Mouse (Mus musculus): ENCODE results near the gene Wipf3.

Wipf3 gene

DNA sequence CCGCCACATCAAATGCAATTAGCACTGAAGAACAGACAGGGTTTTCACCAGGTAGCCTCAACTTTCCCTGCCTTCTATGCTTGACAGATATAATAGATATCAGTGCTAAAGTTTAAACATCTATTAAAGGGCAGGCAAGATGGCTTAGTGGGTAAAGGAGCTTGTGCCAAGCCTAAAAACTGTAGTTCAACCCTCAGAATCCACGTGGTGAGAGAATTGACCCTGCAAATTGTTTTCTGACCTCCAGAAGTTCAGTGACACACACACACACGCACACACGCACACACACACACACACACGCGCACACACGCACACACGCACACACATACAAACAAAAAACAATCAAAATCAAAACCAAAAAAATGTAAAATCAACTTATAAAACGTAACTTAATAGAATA, 2.8 kb downstream of the Wipf3 start:
- no peak for DNase-seq (ENCODE audit: low read depth in 1 of 2, low spot score in 2 of 2)

DNA sequence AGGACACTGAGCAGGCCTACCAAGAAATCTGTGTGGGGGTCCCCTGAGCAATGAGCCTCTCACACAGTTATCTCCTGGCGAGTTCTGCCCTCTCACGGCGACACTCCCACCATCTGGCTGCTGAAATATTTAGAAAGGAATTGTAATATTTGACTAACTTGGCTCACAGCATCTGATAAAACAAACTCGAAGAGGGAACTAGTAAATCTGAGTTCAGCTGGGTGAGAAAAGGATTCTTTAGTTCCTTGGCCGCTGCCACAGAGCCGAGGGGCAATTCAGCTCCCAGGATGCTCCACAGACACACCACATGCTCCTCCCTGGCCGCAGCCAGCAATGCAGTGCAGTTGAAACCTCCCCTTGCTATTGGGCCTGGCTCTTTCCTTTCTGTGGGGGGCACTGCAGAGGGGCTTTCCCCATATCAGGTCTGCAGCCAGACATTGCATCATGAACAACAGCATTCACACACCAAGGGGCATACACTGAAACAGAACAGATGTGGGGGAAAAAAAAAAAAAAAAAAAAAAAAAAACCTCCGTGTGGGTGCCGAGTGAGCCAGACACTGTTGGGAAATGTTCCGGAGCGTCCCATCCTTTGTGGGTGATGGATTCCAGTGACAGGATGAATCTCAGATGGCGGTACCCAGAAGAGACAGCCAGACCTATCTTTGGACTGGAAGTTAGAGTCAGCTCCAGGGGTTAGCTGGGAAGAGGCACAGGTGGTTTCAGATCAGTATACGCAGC, 3.6 kb downstream of the Wipf3 start:
- DNase-seq (ENCODE audit: low read depth in 1 of 2, low spot score in 2 of 2): no peak

- DNase-seq (ENCODE audit: low read depth in 1 of 2, low spot score in 2 of 2): no peak
Measured at GRCm38 (mm10) chr6:54434171-54434570, 4.8 kb downstream of the Wipf3 start.

DNA sequence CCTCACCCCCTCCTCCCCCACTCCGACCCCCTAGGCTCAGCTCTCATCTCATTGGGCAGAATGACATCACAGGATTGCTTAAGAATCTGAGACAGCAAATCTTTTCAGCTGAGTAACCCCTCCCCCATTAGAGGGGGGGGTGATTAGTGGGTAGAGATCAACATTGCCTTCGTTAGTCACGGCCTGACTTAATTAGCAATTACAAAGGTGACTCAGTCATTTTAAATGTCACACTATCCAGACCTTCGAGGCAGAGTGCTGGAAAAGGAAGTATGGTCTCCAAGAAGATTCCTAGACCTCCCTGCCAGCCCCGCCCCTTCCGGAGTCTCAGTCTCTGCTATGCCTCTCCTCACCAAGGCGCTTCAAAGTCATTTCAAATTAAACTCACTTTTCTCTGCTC, 6.3 kb downstream of the Wipf3 start:
- no peak for DNase-seq (ENCODE audit: low read depth in 1 of 2, low spot score in 2 of 2)

DNA sequence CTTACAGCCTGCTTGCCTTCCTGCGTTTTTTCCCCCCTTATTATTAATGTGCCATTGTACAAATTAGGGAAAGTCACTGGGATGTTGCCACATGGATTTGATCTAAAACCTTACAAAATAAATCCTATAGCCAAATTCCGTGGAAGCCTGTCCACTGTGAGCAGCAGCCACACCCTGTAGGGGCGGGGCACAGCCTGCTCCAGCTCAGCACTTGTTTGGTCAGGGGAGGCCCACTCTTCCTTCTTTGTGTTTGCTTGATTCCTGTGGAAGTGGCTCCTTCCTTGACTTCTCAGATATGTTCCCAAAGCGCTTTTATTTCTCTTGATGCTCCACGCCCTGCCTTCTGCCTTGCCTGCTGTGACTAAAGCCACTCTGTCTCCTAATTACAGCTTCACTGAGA, 6.9 kb downstream of the Wipf3 start:
- no peak for DNase-seq (ENCODE audit: low read depth in 1 of 2, low spot score in 2 of 2)

- no peak for DNase-seq (ENCODE audit: low read depth in 1 of 2, low spot score in 2 of 2)
Measured at GRCm38 (mm10) chr6:54438510-54438909, 9.1 kb downstream of the Wipf3 start.

DNA sequence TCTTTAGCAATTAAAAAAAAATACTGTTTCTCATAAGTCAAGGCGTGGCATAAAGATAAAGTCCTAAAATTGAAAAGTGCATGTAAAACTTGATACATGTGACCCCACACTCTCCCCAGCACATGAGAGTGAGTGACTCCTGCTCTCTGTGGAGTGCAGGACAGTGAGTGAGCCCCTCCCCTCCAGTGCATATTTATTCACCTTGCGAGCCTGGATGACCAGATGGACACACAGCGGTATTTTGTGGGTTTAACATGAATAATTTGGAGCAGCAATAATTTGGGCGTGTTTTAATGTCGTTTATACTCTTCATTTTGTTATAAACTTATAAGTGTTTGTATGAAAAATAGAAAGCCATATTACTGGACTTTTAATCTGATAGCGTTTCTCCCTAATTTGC, 11.3 kb downstream of the Wipf3 start:
- DNase-seq (ENCODE audit: low read depth in 1 of 2, low spot score in 2 of 2): no peak

DNA sequence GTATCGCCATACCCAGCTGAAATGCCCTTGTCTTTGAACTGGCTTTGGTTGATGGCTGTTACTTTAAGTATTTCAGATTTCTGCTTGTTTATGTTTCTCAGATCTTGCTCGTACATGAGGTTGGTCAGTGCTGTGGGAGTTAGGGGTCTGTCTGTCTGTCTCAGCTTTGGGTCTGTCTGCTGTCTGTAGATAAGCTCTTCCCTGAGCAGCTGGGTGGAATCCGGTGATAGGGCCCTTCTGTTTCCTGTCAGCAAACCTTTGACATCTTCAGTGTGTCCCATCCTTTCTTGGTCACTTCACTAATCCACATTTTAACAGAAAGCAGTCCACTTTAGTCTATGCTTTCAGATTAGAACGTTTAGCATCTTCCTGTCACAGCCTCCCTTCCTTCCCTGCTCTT, 14.3 kb downstream of the Wipf3 start:
- no peak for DNase-seq (ENCODE audit: low read depth in 1 of 2, low spot score in 2 of 2)

DNA sequence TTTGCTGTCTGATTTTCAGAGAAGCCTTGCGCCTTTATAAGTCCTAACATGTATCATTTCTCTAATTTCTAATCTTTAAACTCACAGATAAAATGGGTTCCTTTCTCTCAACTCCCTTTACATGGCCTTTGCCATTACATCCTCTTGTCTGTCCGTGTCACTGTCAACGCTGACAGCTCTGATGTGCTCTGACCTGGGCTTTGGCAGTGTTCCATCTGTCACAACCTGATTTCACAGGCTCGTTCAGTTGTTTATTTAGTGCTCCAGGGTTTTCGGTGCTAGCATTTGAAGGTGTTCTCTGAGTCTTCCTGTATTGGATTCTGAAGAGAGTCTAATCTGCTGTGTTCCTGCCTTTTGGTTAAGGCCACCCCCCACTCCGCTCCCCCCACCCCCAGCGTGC, 14.7 kb downstream of the Wipf3 start:
- DNase-seq (ENCODE audit: low read depth in 1 of 2, low spot score in 2 of 2): no peak

GRCm38 (mm10) chr6:54445249-54445818, 15.9 kb downstream of the Wipf3 start:
- DNase-seq (ENCODE audit: low read depth in 1 of 2, low spot score in 2 of 2): no peak

- no peak for DNase-seq (ENCODE audit: low read depth in 1 of 2, low spot score in 2 of 2)
Measured at GRCm38 (mm10) chr6:54447353-54447752, 17.9 kb downstream of the Wipf3 start.

GRCm38 (mm10) chr6:54459661-54460060, 30.3 kb downstream of the Wipf3 start:
- no peak for DNase-seq (ENCODE audit: low read depth in 1 of 2, low spot score in 2 of 2)

- DNase-seq (ENCODE audit: low read depth in 1 of 2, low spot score in 2 of 2): no peak
Measured at GRCm38 (mm10) chr6:54460172-54460914, 30.9 kb downstream of the Wipf3 start.

DNA sequence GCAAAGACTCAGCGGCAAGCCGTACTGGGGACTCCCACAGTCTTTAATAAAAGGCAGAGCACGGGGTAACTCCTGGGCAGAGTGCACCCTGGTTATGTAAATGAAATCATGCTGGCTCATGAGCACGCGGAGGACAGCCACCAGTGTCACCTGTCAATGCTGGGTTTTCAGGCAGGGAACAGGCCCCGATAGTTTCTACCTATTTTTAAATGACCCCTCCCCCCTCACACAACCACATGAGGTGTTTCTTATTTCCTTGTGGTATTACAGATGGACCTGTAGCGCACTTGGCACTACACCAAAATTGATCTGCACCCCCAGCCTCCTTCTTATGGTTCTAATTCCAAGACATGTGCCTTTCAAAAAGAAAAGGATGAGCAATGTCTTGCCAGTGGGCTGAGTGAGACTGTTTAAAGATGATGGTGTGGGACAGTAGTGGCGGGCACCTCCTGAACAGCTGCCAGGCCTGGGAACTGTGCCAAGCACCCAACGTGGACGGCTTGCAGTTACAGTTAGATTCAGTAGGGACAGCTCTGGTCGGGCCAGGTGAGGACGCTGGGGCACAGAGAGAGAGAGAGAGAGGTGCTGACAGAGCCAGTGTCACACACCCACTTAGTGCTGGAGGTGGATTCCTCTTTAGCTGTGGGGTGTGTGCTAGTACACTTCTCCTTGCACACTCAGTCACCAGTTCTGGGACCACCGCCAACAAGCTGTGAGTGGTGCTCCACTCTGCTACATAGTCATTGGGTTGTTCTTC, 31.7 kb downstream of the Wipf3 start:
- DNase-seq (ENCODE audit: low read depth in 1 of 2, low spot score in 2 of 2): no peak

DNA sequence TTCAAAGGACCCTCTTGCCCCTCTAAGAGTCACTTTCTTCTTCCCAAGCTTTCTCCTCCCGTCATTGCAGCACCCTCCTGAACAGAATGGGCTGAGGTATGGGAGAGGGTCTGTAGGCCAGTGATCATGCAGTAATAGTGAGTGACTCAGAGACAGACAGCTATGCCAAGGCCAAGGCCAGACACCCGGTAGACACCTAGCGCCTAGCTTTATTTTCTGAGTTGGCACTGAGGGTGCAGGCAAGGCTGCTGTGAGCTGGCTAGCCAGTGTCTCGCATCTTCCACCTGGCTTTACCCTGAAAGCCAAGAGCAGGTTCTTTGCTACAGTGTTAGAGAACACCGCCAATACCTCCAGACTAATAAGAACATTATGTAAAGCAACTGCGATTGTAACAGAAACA, 33.4 kb downstream of the Wipf3 start:
- no peak for DNase-seq (ENCODE audit: low read depth in 1 of 2, low spot score in 2 of 2)

DNA sequence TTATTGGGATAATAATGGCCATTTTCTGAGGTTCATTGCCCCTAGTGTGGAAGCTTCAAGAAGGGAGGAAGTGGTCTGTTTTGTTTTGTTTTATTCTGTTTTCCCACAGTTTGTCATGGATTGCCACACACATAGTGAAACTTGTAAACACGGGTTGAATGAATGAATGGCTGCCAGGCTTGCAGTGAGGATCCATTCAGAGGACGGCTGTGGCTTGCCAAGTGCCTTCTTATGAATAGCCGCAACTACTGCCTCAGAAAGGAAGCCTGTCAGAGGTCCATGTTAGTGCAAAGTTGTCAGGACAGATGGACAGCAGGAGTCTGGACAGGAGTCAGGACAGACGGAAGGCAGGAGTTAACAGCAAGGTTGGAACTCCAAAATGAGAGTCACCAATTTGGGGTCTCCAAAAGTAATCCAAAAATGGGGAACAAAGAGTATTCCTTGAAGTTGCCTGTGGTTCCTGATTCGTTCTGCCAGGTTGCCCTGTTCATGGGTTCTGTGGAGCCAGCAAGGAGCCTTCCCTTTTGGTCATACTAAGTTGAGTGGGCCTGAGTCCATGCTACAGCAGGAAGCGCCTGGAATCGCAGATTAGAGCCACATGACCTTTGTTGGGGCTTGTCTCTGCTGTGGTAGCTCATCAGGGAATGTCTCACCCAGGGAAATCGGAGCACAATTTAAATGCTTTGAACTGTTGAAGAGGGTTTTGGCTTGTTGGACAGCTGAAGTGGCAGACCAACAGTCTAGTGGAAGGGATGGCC, 34.5 kb downstream of the Wipf3 start:
- no peak for DNase-seq (ENCODE audit: low read depth in 1 of 2, low spot score in 2 of 2)

- no peak for DNase-seq (ENCODE audit: low read depth in 1 of 2, low spot score in 2 of 2)
Measured at GRCm38 (mm10) chr6:54464926-54465325, 35.5 kb downstream of the Wipf3 start.

GRCm38 (mm10) chr6:54467371-54467770, 38.0 kb downstream of the Wipf3 start:
- DNase-seq (ENCODE audit: low read depth in 1 of 2, low spot score in 2 of 2): no peak

- no peak for DNase-seq (ENCODE audit: low read depth in 1 of 2, low spot score in 2 of 2)
Measured at GRCm38 (mm10) chr6:54471866-54472265, 42.5 kb downstream of the Wipf3 start.

GRCm38 (mm10) chr6:54472846-54473715, 43.7 kb downstream of the Wipf3 start:
- DNase-seq (ENCODE audit: low read depth in 1 of 2, low spot score in 2 of 2): no peak

Data from monocyte, adult 2 months (primary cell).